Mouse (Mus musculus): ENCODE measurements at regions not wholly inside any gene's neighbourhood (a gene's known extent, or its start where the extent isn't known, plus 50 kb on each side); places are given as distances from the start of the nearest gene placed in this dataset.

DNA sequence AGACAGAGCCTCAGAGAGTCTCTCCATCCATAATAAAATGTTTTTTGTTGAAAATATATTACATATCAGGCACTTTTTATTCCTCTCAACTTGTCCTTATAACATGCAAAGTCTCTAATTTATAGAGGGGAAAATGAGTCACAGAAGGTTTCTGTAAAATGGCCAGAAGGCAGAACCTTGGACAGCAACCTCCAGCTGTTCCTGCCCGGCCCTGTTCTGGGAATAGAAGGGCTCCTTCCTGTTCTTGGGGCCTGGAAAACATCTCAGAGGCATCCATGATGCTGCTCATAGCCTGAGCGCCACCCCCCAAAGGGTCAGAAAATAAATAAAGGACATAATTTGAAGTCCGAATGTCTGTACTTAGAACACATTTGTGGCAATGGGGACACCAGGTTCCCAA lies 188.7 kb downstream of the Abhd5 start:
- DNase-seq (ENCODE audit: low spot score in 2 of 2) = no peak
- intact Hi-C loops (cut with DNase I) = no loop called here

DNA sequence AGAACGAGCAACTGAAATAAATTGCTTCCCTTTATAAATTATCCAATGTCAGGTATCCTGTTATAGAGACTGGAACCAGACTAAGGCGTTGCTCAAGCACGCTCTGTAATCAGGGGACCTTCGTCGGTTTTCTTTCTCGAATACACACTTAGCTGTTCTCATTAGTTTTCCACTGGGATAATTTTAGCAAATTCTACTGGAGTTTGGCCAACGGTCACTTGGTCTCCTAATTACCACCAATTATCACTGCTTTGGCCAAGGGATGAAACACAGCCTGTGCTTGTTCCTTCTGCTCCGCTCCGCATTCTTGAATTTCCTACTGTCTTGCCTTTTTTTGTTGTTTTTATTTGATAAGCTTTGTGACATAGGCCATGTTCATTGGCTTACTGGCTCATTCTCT lies 191.1 kb upstream of the Topaz1 start:
- intact Hi-C loops (cut with DNase I) = no loop called here
- DNase-seq (ENCODE audit: low spot score in 2 of 2) = no peak

DNA sequence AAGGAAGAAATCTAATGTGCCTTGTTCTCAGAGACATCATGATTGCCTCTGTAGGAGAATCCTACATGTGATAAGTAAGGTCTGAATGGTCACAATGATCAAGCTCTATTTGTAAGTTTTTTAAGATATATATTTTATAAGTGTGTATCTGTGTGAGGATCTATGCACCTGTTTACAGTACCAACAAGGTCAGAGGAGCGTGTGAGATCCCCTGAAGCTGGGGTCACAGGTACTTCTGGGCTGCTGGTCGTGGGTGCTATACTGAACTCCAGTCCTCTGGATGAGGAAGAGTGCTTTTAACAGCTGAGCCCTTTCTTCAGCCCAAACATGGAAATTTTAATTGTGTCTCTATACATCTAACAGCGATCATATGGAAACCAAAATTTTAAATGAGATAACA lies 181.1 kb upstream of the Topaz1 start:
- intact Hi-C loops (cut with DNase I) = loop anchor here (5.0 kb wide), 1 partner anchor 84 kb away; no protein-coding TSS in a partner anchor
- DNase-seq (ENCODE audit: low spot score in 2 of 2) = peak in 1 of 2 experiments; percentile 1

DNA sequence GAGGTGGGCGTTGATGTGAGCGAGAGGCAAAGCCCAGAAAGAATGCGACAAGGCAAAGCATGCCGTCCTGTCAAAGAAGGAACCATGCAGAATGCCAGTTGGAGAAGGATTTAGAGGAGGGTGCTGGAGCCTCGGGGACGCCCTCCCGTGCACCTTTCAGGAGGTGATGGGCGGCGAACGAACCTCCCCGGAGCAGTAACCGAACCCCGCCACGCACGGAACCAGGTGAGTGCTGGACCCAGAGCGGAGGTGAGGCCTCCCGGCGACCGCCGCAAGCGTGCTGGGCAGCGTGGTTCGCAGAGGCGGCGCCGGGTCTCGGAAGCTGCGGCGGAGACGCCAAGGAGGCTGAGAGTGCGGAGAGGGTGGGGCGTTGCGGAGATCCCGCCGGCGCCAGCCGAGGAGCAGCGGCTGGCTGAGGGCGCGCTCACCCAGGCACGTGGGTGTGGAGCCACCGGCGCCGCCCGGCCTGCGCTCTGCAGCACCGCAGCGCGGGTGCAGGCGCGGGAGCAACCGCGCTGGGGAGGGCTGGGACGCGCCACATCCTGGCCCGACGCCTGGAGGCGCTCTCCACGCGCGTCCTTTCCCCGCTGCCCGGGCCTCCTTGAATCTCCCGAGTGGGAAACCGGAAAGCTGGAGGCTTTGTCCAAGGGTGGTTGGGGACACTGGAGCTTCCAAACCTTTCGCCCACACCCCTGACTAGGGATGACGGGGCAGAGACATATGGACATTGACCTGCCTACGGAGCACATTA lies 178.3 kb upstream of the Topaz1 start:
- peak; percentile 74 to 84 for DNase-seq (ENCODE audit: low spot score in 2 of 2)
- intact Hi-C loops (cut with DNase I) = loop anchor here (2.0 to 5.0 kb wide), 2 partner anchors 87 to 146 kb away; no protein-coding TSS in a partner anchor

DNA sequence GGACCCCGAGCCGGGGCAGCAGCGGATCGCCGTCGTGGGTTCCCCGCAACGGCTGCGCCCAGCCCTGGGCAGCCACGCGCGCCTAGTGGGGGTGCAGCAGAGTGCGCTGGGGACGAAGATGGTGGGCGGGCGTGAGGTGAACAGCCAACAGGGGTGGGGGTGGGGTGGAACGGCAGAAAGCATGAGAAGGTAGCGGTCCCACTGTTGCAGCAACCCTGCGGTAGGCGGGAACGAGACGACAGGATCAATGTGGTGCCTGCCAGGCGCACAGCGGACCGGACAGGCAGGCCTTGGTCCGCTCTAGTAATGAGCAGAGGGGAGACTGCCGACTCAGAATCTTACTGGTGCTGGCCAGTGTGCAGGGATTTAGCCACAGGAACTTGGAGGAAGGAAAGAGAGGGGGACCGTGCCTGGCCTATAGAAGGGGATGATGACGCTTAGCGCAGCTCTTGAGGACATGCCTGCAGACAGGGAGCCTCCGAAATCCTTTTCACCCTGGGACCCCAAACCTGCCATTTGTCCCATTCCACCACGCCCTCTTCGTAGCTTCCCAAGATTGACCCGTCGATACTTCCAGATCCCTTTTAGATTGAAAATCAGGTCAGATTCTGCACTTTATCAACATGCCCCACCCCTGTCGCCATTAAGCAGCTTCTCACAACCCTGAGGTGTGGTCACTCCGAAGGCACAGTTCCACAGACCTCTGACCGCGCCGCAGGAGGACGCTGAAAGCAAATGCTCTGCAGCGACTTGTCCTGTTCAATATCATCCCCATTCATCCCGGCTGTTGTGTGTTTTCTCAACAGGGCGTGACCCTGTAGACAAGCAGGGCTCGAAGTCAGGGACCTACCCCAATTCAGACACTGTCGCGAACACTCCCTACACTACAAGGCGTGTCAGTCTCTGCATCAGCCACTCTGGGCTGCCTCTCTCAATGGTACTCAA lies 177.4 kb upstream of the Topaz1 start:
- intact Hi-C loops (cut with DNase I) = loop anchor here (2.0 to 5.0 kb wide), 5 partner anchors 87 to 217 kb away; partner anchors contain the start of gene Abhd5
- DNase-seq (ENCODE audit: low spot score in 2 of 2) = peak in 1 of 2 experiments; percentile 39

DNA sequence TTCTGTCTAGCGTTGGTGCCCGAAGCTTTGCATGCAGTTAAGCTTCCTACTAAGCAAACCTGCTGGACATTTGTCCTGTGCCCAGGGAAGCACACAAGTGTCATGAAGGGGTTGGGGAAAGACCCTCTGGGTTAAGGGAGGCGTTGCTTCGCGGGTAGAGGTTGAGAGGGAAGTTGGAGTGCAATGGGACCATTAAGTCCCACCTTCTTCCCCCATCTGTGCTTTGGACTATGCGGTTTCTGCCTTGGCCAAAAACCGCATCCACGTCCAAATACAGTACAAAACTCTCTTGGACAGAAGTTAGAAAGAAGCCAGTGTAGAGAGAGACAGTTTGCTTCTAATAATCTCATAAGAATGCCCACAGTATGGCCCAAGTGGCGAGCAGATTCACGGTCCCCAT lies 176.1 kb upstream of the Topaz1 start:
- intact Hi-C loops (cut with DNase I) = loop anchor here (5.0 kb wide), 3 partner anchors 116 to 219 kb away; partner anchors contain the start of gene Abhd5

DNA sequence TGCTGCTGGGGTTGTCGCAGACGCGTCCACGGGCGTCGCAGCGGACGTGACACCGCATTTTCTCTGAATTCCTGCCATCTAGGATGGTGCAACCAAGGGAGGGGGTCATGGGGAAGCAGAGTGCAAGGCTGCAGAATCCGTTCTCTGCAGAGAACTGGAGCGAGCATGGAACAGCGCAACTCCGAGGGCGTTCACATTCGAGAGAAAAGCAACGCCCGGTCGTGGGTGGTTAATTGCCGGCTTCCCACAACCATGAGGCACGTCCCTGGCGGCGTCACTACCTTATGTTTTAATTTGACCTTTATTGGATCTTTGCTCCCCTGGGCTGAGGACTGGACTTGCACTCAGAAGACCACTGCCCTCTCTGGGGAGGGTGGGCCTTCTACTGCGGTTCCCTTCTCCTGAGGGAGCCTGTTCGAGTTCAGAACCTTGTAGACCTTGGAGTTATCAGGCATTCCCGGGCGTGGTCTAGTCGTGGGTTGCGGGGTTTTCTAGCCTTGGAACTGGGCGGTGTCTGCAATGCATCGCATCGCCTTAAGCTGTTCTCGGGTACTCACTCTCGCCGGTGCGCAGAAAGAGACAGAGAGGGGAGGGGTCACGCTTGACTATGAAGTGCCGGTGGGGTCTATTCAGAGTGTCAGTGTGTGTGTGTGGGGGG lies 175.6 kb upstream of the Topaz1 start:
- intact Hi-C loops (cut with DNase I) = loop anchor here (1.0 to 5.0 kb wide), 4 partner anchors 58 to 219 kb away; partner anchors contain the start of gene Abhd5
- DNase-seq (ENCODE audit: low spot score in 2 of 2) = peak in 1 of 2 experiments; percentile 62

More for the DNA sequence above, 176.1 kb upstream of the Topaz1 start:
- no peak for DNase-seq (ENCODE audit: low spot score in 2 of 2)

DNA sequence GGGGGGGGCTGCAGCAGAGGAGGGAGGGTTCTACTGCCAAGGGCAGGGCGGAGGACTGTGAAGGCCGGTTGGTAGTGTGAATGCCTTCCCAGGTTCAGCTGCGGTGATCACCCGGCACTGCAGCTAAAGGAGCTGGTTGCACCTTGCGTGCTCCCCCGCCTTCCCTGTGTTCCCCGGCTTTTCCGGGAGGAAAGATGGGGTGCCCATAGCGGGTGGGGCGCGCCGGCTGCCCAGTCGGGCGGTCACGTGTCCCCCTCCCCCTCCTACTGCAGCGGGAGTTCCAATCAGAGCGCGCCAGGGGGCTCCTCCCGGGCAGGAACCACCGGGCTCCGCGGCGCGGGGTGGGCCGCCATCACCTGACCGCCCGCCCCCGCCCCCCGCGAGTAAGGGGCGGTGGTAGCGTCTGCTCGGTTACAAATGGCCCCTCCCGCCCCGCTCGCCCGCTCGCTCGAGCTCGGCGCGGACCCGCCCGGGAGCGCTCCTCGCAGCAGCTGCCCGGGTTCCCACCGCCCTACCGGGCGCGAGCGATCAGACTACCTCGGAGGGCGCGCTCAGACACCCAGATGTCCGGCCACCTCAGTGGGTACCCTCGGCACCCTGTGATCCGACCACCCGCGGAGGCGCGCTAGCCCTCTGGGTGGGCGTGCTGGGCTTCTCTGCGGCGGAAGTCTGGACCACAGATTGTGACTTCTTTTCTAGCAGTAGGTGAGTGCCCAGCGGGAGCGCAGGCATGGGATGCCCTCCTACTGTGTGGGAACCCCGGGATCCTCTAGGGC lies 174.9 kb upstream of the Topaz1 start:
- intact Hi-C loops (cut with DNase I) = loop anchor here (1.0 to 5.0 kb wide), 4 partner anchors 57 to 220 kb away; partner anchors contain the start of gene Abhd5
- peak; percentile 95 to 98 for DNase-seq (ENCODE audit: low spot score in 2 of 2)

DNA sequence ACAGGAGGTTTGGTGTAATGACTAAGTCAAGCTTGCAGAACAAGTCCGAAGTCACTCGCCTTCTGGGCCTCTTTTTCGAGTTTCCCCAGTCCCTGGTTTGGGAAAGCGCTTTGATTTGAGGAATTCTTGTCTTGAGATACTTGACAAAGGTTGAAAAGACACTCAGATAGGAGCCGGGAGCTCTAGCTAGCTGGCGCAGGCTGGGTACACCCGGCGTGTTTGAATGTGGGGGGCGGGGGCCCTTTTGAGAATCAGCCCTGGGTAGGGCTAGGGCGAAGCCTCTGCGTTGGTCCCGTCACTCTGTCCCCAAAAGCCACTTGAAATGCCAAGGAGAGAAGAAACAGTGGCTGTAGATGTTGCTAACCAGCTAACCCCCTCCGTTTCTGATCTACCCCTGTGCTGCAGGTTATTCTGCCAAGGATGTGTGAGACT lies 174.3 kb upstream of the Topaz1 start:
- intact Hi-C loops (cut with DNase I) = loop anchor here (1.0 to 5.0 kb wide), 4 partner anchors 56 to 221 kb away; partner anchors contain the start of gene Abhd5
- DNase-seq (ENCODE audit: low spot score in 2 of 2) = no peak

DNA sequence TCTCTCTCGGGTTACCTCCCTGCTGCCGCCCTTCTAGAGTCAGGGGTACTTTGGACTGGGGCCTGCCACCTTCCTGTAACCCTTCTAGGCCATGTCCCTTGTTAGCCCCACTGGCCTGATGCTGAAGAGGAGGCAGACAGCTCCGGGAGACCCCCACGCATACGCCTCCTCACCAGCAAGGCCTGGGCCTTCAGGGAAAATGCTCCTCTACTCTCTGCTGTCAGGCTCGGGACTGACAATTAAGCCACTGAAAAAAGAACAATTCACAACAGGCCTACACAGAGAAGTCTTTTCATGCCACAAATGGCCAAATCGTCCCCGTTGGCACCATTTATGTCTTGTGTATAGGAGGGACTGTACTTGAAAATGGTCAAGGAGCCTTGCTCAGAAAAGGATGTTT lies 161.9 kb upstream of the Topaz1 start:
- intact Hi-C loops (cut with DNase I) = no loop called here
- peak in 1 of 2 experiments; percentile 32 for DNase-seq (ENCODE audit: low spot score in 2 of 2)

DNA sequence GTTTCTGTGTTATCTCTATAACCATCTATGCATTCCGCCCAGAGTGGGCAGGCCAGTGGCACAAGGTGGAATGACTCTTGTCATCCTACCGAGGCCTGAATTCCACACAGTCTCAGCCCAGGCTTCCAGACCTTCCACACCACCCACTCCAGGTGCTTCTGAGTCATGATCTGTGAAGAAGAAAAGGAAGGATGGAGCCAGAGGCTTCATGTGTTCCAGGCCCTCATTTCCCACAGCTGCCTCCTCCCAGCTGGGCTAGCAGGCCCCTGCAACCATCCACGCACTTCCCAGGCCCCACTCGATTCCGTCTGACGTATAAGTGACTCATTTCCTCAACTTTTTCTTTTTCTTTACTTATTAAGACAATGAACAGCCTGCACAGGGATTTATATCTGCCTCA lies 160.7 kb upstream of the Topaz1 start:
- intact Hi-C loops (cut with DNase I) = no loop called here
- peak in 1 of 2 experiments; percentile 23 for DNase-seq (ENCODE audit: low spot score in 2 of 2)

DNA sequence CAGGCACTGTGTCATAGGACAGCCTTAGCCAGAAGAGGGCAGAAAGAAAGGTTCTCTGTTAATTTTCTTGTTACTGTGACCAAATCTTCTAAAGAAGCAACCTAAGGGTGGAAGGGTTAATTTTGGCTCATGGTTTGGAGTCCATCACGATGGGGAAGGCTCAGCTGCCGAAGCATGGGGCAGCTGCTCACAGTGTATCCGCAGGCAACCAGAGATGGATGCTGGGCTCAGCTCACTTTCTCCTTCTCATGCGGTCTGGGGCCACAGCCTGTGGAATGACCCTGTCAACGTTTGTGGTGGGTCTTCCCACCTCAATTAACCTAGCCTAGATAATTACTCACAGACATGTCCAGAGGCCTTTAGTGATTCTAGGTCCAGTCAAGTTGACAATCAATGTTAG lies 160.2 kb upstream of the Topaz1 start:
- no peak for DNase-seq (ENCODE audit: low spot score in 2 of 2)
- intact Hi-C loops (cut with DNase I) = no loop called here

DNA sequence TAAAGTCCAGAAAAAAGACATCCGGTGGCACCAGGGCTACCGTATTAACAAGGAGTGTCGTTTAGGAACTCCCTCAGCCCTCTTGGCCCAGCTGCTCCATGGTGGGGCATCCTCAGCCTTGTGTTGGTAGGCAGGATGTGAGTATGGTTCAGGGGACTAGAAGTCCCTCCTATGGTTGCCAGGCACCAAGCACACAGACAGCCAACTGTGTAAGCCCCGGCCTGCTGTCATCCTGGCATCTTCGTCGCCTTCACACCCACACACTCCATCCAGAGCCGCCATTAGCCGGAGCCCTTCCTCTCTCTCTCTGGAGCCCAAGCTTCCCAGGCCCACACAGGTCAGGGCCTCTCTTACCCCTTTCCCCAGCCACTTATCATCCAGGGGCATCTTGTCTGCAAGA lies 158.9 kb upstream of the Topaz1 start:
- intact Hi-C loops (cut with DNase I) = no loop called here
- peak in 1 of 2 experiments; percentile 8 for DNase-seq (ENCODE audit: low spot score in 2 of 2)

DNA sequence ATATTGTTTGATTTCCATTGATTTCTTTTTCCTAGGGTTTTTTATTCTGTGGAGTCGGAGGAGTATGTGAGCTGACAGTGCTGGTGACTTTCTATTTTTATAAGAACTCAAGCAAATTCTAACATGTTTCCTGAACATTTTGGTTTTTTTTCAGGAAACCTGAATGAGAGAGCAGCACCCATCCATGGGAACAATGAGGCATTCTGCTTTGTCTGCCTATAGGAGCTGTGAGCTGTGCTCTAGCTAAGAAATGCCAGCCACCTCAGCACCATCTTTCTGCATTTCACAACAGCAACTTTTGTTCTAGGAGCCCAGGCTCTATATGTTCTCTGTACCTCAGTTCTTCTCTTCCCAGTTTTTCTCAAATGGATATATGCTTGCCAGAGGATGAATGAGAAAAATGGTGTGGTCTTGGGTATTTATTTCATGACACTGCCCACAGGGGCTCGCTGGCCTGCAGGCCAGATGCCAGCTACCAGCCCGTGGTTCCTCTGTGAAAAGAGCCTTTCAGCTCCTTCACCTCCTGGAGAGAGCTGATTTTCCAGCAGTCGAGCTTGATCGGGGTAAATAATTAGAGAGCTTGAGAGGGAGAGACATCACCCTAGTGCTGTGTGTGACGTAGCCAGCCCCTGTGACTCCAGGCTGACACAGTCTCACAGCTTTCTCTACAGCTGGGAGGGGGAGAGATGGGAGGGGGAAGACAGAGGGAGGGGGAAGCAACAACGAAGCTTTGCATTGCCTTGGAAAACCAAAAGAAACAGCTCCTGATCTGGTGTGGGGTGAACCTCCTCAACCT lies 154.1 kb upstream of the Topaz1 start:
- DNase-seq (ENCODE audit: low spot score in 2 of 2) = no peak
- intact Hi-C loops (cut with DNase I) = no loop called here

DNA sequence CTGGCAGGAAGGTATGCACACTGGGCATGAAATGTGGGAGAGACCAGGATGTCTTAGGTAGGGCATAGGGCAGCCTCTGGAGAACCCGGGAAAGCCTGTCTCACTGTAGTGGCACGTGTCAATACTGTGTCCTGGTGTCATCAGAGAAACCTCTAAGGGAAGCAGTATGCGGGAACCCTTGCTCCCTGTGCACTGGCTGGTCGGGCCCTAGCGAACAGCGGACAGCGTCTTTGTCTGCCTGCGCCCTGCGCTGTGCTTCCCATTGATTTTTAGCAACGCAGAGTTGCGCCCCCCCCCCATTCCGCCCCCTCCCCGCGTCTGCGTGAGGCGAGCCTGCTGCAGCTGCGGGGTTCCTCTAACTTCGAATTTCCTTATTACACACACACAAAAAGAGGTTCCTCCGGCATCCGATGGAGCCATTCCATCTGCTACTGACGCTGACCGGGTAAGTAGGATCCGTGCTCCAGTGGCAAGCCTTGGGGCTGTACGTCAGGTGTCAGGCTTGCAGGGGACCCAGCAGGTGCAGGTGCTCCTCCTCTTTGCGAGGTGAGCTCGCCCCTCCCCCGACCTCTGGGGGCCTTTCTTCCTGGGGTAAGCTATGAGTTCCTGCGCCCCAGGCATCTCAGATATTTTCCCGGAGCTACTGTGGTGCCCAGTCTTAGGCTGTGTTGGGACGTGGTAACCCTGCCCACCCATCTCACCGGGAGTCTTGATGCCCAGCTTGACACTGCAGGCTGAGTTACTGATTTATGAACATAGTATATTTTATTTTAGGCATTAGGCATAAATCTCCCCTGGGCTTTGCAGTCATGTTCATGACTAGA lies 151.8 kb upstream of the Topaz1 start:
- intact Hi-C loops (cut with DNase I) = no loop called here
- DNase-seq (ENCODE audit: low spot score in 2 of 2) = no peak

DNA sequence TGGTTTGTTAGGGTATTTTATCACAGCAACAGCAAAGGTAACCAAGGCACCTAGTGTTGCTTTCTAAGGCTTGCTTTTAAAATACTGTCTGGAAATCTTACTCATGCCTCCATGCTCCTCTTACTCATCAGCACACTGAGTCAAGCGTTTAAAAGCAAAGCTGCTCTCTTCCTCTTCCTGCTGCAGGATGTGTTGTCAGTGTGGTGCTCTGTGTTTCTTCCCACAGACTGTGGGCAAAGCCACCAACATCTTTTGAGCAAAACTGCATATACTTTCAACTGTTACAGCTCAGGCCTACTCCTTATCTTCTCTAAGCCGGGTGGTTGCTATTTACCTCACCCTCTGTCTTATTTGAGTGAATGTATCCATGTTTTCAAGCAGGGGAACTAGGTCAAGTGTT lies 144.0 kb upstream of the Topaz1 start:
- no peak for DNase-seq (ENCODE audit: low spot score in 2 of 2)
- intact Hi-C loops (cut with DNase I) = no loop called here

DNA sequence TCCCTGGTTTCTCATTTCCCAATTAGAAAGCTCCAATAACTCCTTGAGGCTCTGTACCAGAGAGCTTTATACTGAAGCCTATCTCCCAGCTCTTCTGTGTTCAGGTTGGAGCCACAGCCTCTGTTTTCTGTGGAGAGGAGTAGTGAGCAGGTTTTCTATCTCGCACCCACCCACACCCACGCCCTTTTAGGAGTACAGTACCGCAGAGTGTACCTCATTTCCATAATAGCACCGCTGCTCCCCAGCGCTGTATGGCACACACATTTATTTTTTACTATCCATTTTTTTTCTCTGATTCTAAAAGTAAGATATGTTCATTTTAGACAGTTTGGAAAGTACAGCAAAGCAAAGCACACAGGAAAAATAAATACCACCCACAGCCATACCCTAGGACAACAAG lies 137.5 kb upstream of the Topaz1 start:
- peak; percentile 63 to 74 for DNase-seq (ENCODE audit: low spot score in 2 of 2)
- intact Hi-C loops (cut with DNase I) = loop anchor here (10.0 kb wide), 1 partner anchor 75 kb away; no protein-coding TSS in a partner anchor

Measured in left cerebral cortex, postnatal 36 days (tissue).